Mouse (Mus musculus) G1E (cell line): ENCODE data around the gene Neb. TPM values are rescaled to one million over a fixed set of nuclear protein-coding genes. Genes with fewer than 3 reads are reported as not detected.

Source experiments
- ATAC-seq: 2 replicates; pipeline ENCODE4 v1.8.0; 2016; ENCODE audit warnings: mild to moderate bottlenecking; ENCODE audit not compliant: insufficient number of reproducible peaks, poor library complexity, low FRiP score, severe bottlenecking; ENCODE audit errors: extremely low read depth
- DNase-seq: peaks from one replicate; pipeline ENCODE4 v3.0.0; 2012; ENCODE audit warnings: low spot score
- H3K27me3 ChIP-seq: 2 replicates; pipeline ENCODE4 v1.6.1; 2012; ENCODE audit warnings: mild to moderate bottlenecking, low read length, inconsistent platforms; ENCODE audit not compliant: insufficient read depth
- H3K36me3 ChIP-seq: replicated peaks from 2 replicates; pipeline ENCODE3; 2012; ENCODE audit warnings: mild to moderate bottlenecking, inconsistent platforms
- H3K4me1 ChIP-seq: 2 replicates; pipeline ENCODE4 v1.6.1; 2012; ENCODE audit warnings: low read depth, low read length, inconsistent platforms, mixed read lengths; ENCODE audit not compliant: insufficient read depth
- H3K4me3 ChIP-seq: 2 replicates; pipeline ENCODE4 v1.5.1; 2012; ENCODE audit warnings: low read depth, mild to moderate bottlenecking, inconsistent platforms, low read length, moderate library complexity, mixed read lengths
- H3K9me3 ChIP-seq: replicated peaks from 2 replicates; pipeline ENCODE4 v1.6.1; 2012; ENCODE audit warnings: inconsistent platforms
- CTCF ChIP-seq: IDR thresholded peaks from 2 replicates; pipeline ENCODE4 v1.5.1; 2012; ENCODE audit warnings: low read depth, low read length, inconsistent platforms, mixed read lengths
- GATA1 ChIP-seq: IDR thresholded peaks from 2 replicates; pipeline ENCODE4 v1.6.1; 2012; ENCODE audit warnings: borderline replicate concordance, low read length, inconsistent platforms, mixed read lengths
- GATA2 ChIP-seq: IDR thresholded peaks from 2 replicates; pipeline ENCODE4 v1.6.1; 2012; ENCODE audit warnings: low read depth, low read length, inconsistent platforms, borderline replicate concordance
- POLR2AphosphoS5 ChIP-seq: IDR thresholded peaks from 2 replicates; pipeline ENCODE4 v1.6.1; 2012; ENCODE audit warnings: low read depth, low read length, inconsistent platforms; ENCODE audit not compliant: insufficient replicate concordance
- TAL1 ChIP-seq: conservative IDR thresholded peaks from 2 replicates; pipeline ENCODE4 v1.6.1; 2012; ENCODE audit warnings: low read depth, low read length, inconsistent platforms, mixed read lengths
- polyA plus RNA-seq: library from polyadenylated mRNA; stranded (reverse); fragments of >175 nt; gene quantifications from 2 replicates; pipeline ENCODE4 v1.2.3, GENCODE M21; 2012
- total RNA-seq, 2 experiments: library from RNA; stranded (forward) in 1 of 2; stranded (reverse) in 1 of 2; fragments of 200-1000 nt in 1 of 2; fragments of >200 nt in 1 of 2; fragmentation: Nextera tagmentation in 1 of 2; gene quantifications; 2 replicates each; pipeline ENCODE4 v1.2.3; 2014 to 2017

The Neb gene
- total and polyA plus RNA-seq, 3 experiments = 0.05 to 1.2 (median 0.75) TPM

- no peak overlapping the region for H3K4me3 ChIP-seq
- TF ChIP-seq TAL1 (no peak), CTCF (no peak), POLR2AphosphoS5 (no peak), GATA2 (no peak), GATA1 (no peak)
- H3K36me3 ChIP-seq = no peaks in the 10 kb centered on the region
- no peak for DNase-seq
- no peak for ATAC-seq
- no peaks in the 10 kb centered on the region for H3K4me1 ChIP-seq
- H3K27me3 ChIP-seq = peaks cover 2% of the 10 kb centered on the region; the same call in 1 of the 2 replicates
- H3K9me3 ChIP-seq = no peaks in the 10 kb centered on the region
These were observed 162.3 kb downstream of the Neb start for GRCm38 (mm10) chr2:52215945-52216344.

- H3K27me3 ChIP-seq = no peaks in the 10 kb centered on the region; the same call in 1 of the 2 replicates
- H3K4me3 ChIP-seq = no peak overlapping the region
- no peaks in the 10 kb centered on the region for H3K9me3 ChIP-seq
- H3K36me3 ChIP-seq = no peaks in the 10 kb centered on the region
- TF ChIP-seq GATA1 = no peak
- no peak for TF ChIP-seq CTCF
- TF ChIP-seq TAL1 = no peak
- no peak for TF ChIP-seq POLR2AphosphoS5
- no peak for TF ChIP-seq GATA2
- ATAC-seq = no peak
- no peaks in the 10 kb centered on the region for H3K4me1 ChIP-seq
- no peak for DNase-seq
These were observed 165.7 kb downstream of the Neb start for GRCm38 (mm10) chr2:52212561-52212961.

GRCm38 (mm10) chr2:52211358-52211899, 166.8 kb downstream of the Neb start:
- no peaks in the 10 kb centered on the region for H3K36me3 ChIP-seq
- TF ChIP-seq POLR2AphosphoS5 (no peak), CTCF (no peak), GATA2 (no peak), GATA1 (no peak), TAL1 (no peak)
- no peaks in the 10 kb centered on the region for H3K9me3 ChIP-seq
- H3K27me3 ChIP-seq = no peaks in the 10 kb centered on the region; the same call in 1 of the 2 replicates
- no peak overlapping the region for H3K4me3 ChIP-seq
- H3K4me1 ChIP-seq = no peaks in the 10 kb centered on the region
- ATAC-seq (no peak), DNase-seq (no peak)

- TF ChIP-seq GATA2 (no peak), TAL1 (no peak), POLR2AphosphoS5 (no peak), GATA1 (no peak), CTCF (no peak)
- DNase-seq = no peak
- H3K36me3 ChIP-seq = no peaks in the 10 kb centered on the region
These were observed 167.6 kb downstream of the Neb start for GRCm38 (mm10) chr2:52210685-52211084.

GRCm38 (mm10) chr2:52204992-52205391, 173.3 kb downstream of the Neb start:
- Histone ChIP-seq H3K36me3 (no peaks in the 10 kb centered on the region), H3K4me3 (no peak overlapping the region), H3K4me1 (no peaks in the 10 kb centered on the region), H3K27me3 (no peaks in the 10 kb centered on the region; the same call in 1 of the 2 replicates), H3K9me3 (no peaks in the 10 kb centered on the region)
- no peak for DNase-seq
- no peak for ATAC-seq
- TF ChIP-seq CTCF (no peak), TAL1 (no peak), GATA2 (no peak), GATA1 (no peak), POLR2AphosphoS5 (no peak)

More at GRCm38 (mm10) chr2:52210685-52211084, 167.6 kb downstream of the Neb start:
- Histone ChIP-seq H3K27me3 (no peaks in the 10 kb centered on the region; the same call in 1 of the 2 replicates), H3K4me1 (no peaks in the 10 kb centered on the region), H3K4me3 (no peak overlapping the region), H3K9me3 (no peaks in the 10 kb centered on the region)
- ATAC-seq = no peak

- TF ChIP-seq POLR2AphosphoS5 (no peak), GATA2 (no peak), TAL1 (no peak)
- Histone ChIP-seq H3K4me1 (no peaks in the 10 kb centered on the region), H3K4me3 (no peak overlapping the region), H3K27me3 (no peaks in the 10 kb centered on the region), H3K36me3 (no peaks in the 10 kb centered on the region), H3K9me3 (no peaks in the 10 kb centered on the region)
- ATAC-seq (no peak), DNase-seq (no peak)
These were observed 184.6 kb downstream of the Neb start for GRCm38 (mm10) chr2:52193629-52194028.

GRCm38 (mm10) chr2:52179678-52180077, 198.6 kb downstream of the Neb start:
- no peak for DNase-seq

More at GRCm38 (mm10) chr2:52179678-52180077, 198.6 kb downstream of the Neb start:
- Histone ChIP-seq H3K36me3 (no peaks in the 10 kb centered on the region), H3K4me1 (no peaks in the 10 kb centered on the region), H3K27me3 (no peaks in the 10 kb centered on the region), H3K4me3 (no peak overlapping the region), H3K9me3 (no peaks in the 10 kb centered on the region)
- ATAC-seq = no peak
- TF ChIP-seq TAL1 = no peak
- TF ChIP-seq GATA1 = no peak
- no peak for TF ChIP-seq CTCF
- no peak for TF ChIP-seq GATA2
- no peak for TF ChIP-seq POLR2AphosphoS5
